Mouse (Mus musculus) spleen, adult 2 months (tissue): ENCODE data around the gene Ildr1. TPM values are rescaled to one million over a fixed set of nuclear protein-coding genes. Genes with fewer than 3 reads are reported as not detected.

Source experiments
- DNase-seq, 2 experiments: peaks; one replicate each; pipeline versions ENCODE4 v3.0.0 to v3.0.0-alpha.2; 2012 to 2021; ENCODE audit warnings: low spot score in 2 of 2, low read depth in 1 of 2
- H3K27ac ChIP-seq: fragments of 200-500 bp; 2 replicates; pipeline ENCODE4 v1.5.1; 2012; ENCODE audit warnings: low read length, inconsistent platforms; ENCODE audit not compliant: insufficient read depth
- H3K27me3 ChIP-seq: fragments of 200-500 bp; 2 replicates; pipeline ENCODE4 v1.6.1; 2012; ENCODE audit warnings: mild to moderate bottlenecking, moderate library complexity, low read length, inconsistent platforms; ENCODE audit not compliant: control insufficient read depth, insufficient read depth
- H3K36me3 ChIP-seq: fragments of 200-500 bp; 2 replicates; pipeline ENCODE4 v1.6.1; 2012; ENCODE audit warnings: mild to moderate bottlenecking, low read length, inconsistent platforms; ENCODE audit not compliant: control insufficient read depth, insufficient read depth
- H3K4me1 ChIP-seq: fragments of 200-500 bp; 2 replicates; pipeline ENCODE4 v1.6.1; 2011; ENCODE audit warnings: inconsistent platforms; ENCODE audit not compliant: control insufficient read depth, insufficient read depth, insufficient read length
- H3K4me3 ChIP-seq: fragments of 200-500 bp; 2 replicates; pipeline ENCODE4 v1.5.1; 2011; ENCODE audit warnings: mild to moderate bottlenecking, inconsistent platforms; ENCODE audit not compliant: insufficient read depth, insufficient read length; ENCODE audit errors: extremely low read depth
- CTCF ChIP-seq: fragments of 200-500 bp; IDR thresholded peaks from 2 replicates; pipeline ENCODE4 v1.5.1; 2011; ENCODE audit warnings: mild to moderate bottlenecking, inconsistent platforms; ENCODE audit not compliant: insufficient read depth, insufficient read length, insufficient replicate concordance; ENCODE audit errors: extremely low read depth
- POLR2A ChIP-seq: fragments of 200-500 bp; IDR thresholded peaks from 2 replicates; pipeline ENCODE4 v1.6.1; 2011; ENCODE audit warnings: low read depth, low read length, inconsistent platforms
- WGBS: fragments of 180-500 bp; shearing (Covaris S2); methylation state at CpG from one replicate; pipeline ENCODE4 v1.1.7; 2018; 5-methylcytosine and 5-hydroxymethylcytosine counted together
- polyA plus RNA-seq: library from polyadenylated mRNA; depleted of rRNA; stranded (reverse); fragments of >200 nt; gene quantifications from 2 replicates; pipeline ENCODE4 v1.2.3, GENCODE M21; 2012

Ildr1 gene
- polyA plus RNA-seq, 1 experiment = 2.0 TPM

- no peak overlapping the region for H3K4me3 ChIP-seq
- H3K36me3 ChIP-seq = no peaks in the 10 kb centered on the region
- peak in 1 of 2 experiments; percentile 64 for DNase-seq
- TF ChIP-seq CTCF (no peak), POLR2A (no peak)
- no peaks in the 10 kb centered on the region for H3K27me3 ChIP-seq
- peaks cover 15% of the 10 kb centered on the region; the same call in 1 of the 2 replicates for H3K4me1 ChIP-seq
- 61% methylated on average over 7 of the region's 7 CpGs for WGBS
- peak overlapping the region; percentile 29; the same call in 1 of the 2 replicates for H3K27ac ChIP-seq
These were observed 19.1 kb upstream of the Ildr1 start for GRCm38 (mm10) chr16:36674457-36675204.

GRCm38 (mm10) chr16:36675304-36675703 lies 18.5 kb upstream of the Ildr1 start:
- H3K4me3 ChIP-seq = no peak overlapping the region
- H3K27me3 ChIP-seq = no peaks in the 10 kb centered on the region
- 8% methylated on average over 2 of the region's 2 CpGs for WGBS
- no peak for TF ChIP-seq POLR2A
- TF ChIP-seq CTCF = no peak
- peaks cover 14% of the 10 kb centered on the region; the same call in 1 of the 2 replicates for H3K4me1 ChIP-seq
- no peak for DNase-seq
- H3K36me3 ChIP-seq = no peaks in the 10 kb centered on the region
- peak overlapping the region; percentile 54 for H3K27ac ChIP-seq

- no peak for DNase-seq
- Histone ChIP-seq H3K4me3 (no peak overlapping the region; the same call in 1 of the 2 replicates), H3K27me3 (no peaks in the 10 kb centered on the region), H3K27ac (no peak overlapping the region), H3K4me1 (peaks cover 14% of the 10 kb centered on the region; the same call in 1 of the 2 replicates), H3K36me3 (no peaks in the 10 kb centered on the region)
- WGBS = 62% methylated on average over 2 of the region's 2 CpGs
- TF ChIP-seq POLR2A (no peak), CTCF (no peak)
These were observed 17.9 kb upstream of the Ildr1 start for GRCm38 (mm10) chr16:36675902-36676301.

- TF ChIP-seq POLR2A (no peak), CTCF (no peak)
These were observed 11.9 kb upstream of the Ildr1 start for GRCm38 (mm10) chr16:36681829-36682228.

GRCm38 (mm10) chr16:36684325-36684918 lies 9.4 kb upstream of the Ildr1 start:
- Histone ChIP-seq H3K27ac (no peak overlapping the region; the same call in 1 of the 2 replicates), H3K36me3 (no peaks in the 10 kb centered on the region), H3K4me3 (no peak overlapping the region), H3K27me3 (no peaks in the 10 kb centered on the region), H3K4me1 (peaks cover 4% of the 10 kb centered on the region; the same call in 1 of the 2 replicates)
- TF ChIP-seq POLR2A = no peak
- TF ChIP-seq CTCF = no peak
- WGBS = 60% methylated on average over 6 of the region's 6 CpGs
- no peak for DNase-seq

More at GRCm38 (mm10) chr16:36681829-36682228, 11.9 kb upstream of the Ildr1 start:
- Histone ChIP-seq H3K36me3 (no peaks in the 10 kb centered on the region), H3K27ac (no peak overlapping the region), H3K27me3 (no peaks in the 10 kb centered on the region), H3K4me3 (no peak overlapping the region), H3K4me1 (peaks cover 4% of the 10 kb centered on the region; the same call in 1 of the 2 replicates)
- DNase-seq = no peak
- WGBS = 83% methylated on average over 3 of the region's 3 CpGs

GRCm38 (mm10) chr16:36688076-36688475 lies 5.7 kb upstream of the Ildr1 start:
- DNase-seq = no peak
- Histone ChIP-seq H3K27me3 (no peaks in the 10 kb centered on the region), H3K27ac (no peak overlapping the region), H3K4me1 (peaks cover 4% of the 10 kb centered on the region; the same call in 1 of the 2 replicates), H3K36me3 (no peaks in the 10 kb centered on the region), H3K4me3 (no peak overlapping the region)
- TF ChIP-seq POLR2A (no peak), CTCF (no peak)
- 97% methylated on average over 2 of the region's 2 CpGs for WGBS
